Mouse (Mus musculus): ENCODE results near the gene Eif2s2.
"Not testable (repeated sequence)": the region's sequence is repeated elsewhere in the genome, so short reads cannot be mapped to it uniquely, and the experiment has no call there.

Gene Eif2s2

DNA sequence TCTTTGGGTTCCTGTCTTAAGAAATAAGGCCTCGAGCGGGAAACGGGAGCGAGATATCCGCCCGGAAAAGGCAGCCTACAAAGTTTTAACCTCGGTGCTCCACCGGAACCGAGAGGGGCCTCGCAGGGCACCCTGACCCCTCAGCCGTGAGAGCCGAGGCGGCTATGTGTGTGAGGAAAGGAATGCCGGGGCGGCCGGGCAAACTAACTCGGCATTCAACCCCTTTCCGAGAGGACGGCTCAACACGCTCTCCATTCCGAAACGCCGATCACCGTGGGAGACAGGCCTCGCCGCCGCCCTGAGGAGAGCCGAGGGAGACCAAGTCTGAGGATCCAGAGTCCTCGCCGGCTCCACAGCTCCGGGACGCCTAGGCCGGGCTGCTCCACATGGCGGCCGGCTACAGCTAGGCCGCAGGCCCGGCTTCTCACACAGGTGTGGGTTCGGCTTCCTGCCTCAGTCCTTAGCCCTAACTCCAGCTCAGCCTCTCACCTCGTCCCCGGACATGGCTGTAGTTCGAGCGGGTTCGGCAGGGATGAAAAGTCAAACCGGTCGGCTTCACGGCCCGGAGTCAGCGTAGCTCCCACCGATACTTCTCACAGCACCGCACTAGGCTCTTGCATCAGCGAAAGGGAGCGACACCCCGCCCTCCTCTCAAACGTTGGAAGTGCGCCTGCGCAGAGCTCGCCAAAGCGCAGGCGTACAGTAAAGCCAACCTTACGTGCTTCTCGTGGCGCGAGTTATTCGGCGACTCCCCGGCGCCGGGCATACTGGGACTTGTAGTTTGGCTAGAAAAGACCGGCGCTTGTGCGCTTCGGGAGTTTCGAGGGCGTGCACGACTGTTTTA is at the start of gene Eif2s2:
Gene Eif2s2, minus strand, starts transcription at position 735 of the 844 bp plus-strand sequence.
- peak; percentile 99 for DNase-seq (ENCODE audit: low spot score)

- DNase-seq (ENCODE audit: low spot score) = no peak
Observed at GRCm38 (mm10) chr2:154941952-154942351, 49.2 kb upstream of the Eif2s2 start.

- DNase-seq (ENCODE audit: low spot score) = no peak
Observed at GRCm38 (mm10) chr2:154937547-154938390, 45.0 kb upstream of the Eif2s2 start.

DNA sequence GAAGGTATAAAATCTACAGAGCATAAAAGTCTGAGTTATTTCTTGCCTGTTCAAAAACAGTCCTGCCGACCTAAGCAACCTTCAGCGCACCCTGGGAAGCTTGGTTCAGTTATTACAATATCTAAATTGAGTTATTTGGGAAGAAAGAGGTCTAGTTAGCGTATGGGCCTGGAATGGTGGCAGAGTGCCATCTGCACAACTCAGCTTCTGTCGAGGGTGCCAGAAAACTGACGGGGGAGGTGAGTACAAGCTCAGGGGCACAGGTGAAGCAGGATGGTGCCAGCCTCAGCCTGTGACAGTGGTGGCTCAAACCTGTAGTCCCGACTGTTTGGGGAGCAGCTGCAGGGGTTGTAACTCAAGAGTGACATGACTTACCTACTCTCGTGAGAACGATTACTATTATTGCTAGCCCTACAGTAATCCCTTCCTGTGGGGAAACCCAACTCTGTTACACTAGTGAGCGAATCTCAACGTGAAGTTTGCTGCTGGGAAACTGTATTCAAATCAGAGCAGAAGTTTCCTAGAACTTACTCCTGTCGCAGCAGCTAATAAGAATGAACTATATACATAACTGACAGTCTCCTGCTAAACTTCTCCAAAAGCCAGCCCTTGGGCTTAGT is 43.9 kb upstream of the Eif2s2 start:
- DNase-seq (ENCODE audit: low spot score) = no peak

- DNase-seq (ENCODE audit: low spot score) = no peak
Observed at GRCm38 (mm10) chr2:154936106-154936505, 43.4 kb upstream of the Eif2s2 start.

DNA sequence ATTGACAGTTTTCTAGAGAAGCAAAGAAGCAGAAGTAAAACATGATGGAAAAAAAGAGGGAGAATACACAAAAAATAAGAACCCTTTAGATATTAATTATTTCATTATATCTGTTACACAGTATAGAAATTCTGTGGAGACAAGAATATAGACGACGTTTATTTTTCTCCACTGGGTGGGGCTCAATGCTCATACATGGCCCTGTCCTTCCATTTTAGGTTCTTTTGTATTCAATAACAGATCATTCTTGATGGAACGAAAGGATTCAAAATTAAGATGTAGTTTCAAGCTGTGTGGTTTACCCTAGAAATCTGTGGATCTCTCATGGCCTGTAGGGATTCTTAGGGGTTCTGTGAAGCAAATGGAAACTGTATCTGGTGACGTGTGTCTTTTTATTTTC is 41.1 kb upstream of the Eif2s2 start:
- DNase-seq (ENCODE audit: low spot score) = no peak

DNA sequence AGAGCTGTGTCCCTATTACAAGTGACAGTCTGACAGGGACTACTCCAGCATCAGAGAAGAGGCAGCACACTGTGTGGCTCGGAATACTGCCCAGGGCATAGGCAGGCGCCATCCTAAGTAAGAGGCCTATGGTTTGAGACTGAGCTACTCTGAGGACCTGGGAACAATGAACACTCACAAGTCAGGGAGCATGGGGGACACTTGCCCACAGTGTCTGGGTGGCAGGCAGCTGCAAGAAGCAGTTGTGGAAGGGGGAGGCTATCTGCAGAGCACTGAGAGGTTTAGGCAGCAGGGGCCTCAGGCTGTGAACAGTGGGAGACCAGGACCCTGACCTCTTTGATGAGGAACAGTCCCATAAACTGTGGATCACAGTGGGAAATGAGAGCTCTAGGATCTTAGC is 35.6 kb upstream of the Eif2s2 start:
- peak; percentile 12 for DNase-seq (ENCODE audit: low spot score)

DNA sequence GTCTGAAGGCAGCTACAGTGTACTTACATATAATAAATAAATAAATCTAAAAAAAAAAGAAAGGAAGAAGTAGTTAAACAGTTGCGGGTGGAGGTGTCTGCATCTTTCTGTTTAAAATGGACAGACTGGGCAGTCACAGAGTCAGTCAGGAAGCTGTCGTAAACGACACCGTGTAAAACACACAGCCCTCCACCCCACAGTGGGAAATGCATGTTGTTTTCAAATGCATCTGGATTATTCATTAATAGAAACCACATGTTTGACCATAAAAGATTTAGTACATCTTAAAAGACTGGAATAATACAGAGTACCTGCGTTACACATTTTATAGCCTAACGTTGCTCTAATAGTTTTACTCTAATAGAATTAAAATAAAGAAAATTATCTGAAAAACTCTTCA is 34.1 kb upstream of the Eif2s2 start:
- no peak for DNase-seq (ENCODE audit: low spot score)

DNA sequence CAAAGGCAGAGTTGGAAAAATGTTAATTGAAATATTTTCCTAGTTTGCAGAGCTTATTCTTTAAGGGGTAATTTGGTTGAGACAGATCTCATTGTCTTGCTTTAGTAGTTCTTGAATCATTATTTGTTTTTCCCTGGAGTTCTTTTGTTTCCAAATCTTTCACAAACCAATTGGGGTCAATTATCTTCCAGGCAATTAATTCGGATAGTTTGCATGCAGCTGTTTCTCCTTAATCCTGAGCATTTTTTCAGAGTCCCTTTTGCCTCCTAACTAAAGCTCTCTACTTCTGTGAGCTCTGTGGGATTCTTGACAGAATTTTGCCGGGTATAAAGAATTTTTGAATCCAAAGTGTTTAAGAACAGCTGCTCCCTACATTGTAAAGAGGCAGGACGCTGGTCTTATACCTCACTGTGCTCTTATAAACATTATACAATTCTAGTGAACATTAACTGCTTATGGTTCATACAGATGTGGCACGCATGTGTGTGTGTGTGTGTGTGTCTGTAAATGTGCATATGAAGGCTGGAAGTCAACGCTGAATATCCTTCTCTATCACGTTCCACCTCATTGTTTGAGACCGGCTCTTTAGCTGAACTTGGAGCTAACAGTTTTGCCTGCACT is 32.8 kb upstream of the Eif2s2 start:
- DNase-seq (ENCODE audit: low spot score) = no peak

- DNase-seq (ENCODE audit: low spot score) = not testable (repeated sequence)
Observed at GRCm38 (mm10) chr2:154922134-154922533, 29.4 kb upstream of the Eif2s2 start.

GRCm38 (mm10) chr2:154920896-154921295 is 28.2 kb upstream of the Eif2s2 start:
- no peak for DNase-seq (ENCODE audit: low spot score)

DNA sequence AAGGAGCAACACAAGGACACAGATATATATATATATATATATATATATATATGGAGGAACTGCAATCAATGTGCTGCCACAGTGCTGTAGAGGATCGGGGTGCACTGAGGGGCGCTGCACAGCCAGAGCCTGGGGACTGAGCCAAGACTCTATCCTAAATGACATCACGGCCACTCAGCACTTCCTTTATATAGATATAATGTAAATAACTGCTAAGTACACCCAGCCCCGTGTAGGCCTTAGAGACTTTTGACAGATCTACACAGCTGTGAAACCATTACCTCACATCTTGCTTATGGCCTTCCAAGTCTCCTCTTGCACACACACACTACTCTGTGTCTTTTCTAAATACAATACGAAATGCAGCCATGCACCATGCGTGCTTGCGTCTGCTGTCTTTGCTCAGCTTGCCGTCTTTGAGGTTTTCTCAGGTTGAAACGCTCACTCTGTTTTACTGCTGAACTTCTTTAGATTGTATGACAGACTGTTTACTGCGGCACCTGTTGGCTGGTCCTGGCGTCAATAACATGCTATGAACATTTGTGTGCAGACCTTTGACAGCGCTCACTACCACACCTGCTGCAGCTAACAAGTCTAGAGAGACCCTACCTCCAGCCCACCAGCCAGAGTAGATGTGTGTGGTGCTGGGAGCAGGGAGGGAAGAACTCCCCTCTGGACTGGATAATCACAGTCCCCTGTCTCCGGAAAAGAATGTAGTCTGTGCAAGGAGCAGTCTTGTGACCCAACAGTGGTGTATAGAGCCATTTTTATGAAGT is 25.3 kb upstream of the Eif2s2 start:
- no peak for DNase-seq (ENCODE audit: low spot score)

DNA sequence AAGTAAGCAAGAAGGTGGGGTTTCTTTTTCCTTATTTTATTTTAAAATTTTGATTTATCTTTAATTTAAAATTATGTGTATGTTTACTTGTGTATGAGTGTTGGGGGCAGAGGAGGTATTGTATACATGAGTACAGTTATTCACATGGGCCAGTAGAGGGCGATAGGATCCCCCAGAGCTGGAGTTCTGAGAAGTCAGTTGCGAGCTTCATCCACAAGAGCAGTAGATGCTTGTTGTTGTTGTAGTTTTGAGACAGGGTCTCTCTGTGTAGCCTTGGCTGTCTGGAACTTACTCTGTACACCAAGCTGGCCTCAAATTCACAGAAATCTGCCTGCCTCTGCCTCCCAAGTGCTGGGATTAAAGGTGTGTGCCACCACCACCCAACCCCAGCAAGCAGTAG is 23.8 kb upstream of the Eif2s2 start:
- peak; percentile 74 for DNase-seq (ENCODE audit: low spot score)

DNA sequence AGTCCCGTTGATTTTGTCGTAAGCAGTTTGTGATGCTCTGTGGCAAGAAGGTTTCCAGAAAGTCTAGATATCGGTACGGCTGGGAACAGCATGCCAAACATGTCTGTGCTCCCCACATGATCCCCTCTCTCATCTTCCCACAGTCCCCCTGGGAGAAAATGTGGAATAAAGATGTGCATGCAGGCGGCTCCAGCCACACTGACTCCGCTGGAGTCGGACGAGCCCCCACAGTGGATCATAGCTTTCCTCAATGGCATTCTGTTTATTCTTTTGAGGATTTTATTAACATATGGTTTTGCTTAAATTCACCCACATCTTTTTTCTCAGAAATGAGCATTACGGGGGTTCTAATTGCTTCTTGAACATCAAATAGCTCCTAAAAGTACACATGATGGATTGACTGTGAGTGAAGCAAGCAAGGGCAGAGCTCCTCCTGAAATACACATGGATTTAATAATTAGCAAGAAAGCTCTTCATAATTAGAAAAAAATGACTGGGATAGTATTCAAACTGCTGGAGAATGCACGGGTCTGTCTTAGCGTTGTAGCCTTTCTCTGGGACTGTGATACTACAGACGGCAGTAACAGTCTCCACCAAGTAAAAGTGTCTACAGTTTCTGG is 23.3 kb upstream of the Eif2s2 start:
- no peak for DNase-seq (ENCODE audit: low spot score)

DNA sequence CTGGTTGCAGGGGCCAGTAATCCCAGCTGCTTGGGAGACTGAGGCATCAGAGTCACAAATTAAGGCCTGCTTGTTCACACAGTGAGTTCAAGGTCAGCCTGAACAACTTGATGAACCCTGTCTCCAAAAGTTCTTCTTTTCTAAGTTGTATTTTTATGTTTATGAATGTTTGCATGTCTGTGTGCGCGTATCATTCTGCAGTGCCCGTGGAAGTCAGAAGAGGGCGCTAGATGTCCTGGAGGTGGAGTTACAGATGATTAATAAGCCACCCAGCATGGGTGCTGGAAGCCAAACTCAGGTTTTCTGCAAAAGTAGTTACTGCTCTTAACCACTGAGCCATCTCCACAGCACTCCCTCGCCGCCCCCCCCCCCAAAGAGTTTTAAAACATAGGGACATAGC is 17.1 kb upstream of the Eif2s2 start:
- no peak for DNase-seq (ENCODE audit: low spot score)

- not testable (repeated sequence) for DNase-seq (ENCODE audit: low spot score)
Observed at GRCm38 (mm10) chr2:154908223-154908622, 15.5 kb upstream of the Eif2s2 start.

DNA sequence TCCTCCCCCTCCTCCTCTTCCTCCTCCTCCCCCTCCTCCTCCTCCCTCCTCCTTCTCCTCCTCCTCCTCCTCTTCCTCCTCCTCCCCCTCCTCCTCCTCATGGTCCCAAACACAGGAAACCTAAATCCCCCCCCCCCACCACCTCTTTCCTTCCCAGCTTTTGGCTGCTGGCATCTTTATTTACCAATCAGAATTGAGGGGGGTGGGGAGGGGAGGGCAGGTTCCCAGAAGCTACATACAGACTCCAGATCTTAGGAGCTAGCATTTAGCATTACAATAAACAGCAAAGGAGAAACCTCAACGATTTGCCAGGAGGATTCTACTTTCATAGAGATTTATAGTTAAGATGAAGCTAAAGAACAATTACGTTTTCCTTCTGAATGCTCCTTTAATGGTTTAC is 13.1 kb upstream of the Eif2s2 start:
- no peak for DNase-seq (ENCODE audit: low spot score)

DNA sequence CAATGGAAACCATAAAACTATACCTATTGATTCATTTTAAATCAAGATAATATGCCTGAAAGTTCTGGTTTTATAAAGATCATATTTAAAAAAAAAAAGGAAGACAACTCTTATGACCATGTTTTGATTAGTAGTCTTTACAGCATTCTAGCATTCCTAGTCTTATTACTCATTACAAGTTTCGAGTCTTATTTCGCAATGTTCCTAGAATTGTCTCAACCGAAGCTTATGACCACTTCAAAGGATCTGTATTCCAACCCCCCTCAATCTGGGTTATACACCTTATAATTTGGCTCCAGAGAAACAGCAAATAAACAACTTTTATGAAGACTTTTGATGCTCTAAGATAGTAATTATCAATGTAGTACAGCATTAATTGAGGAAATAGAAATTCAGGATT is 9.4 kb upstream of the Eif2s2 start:
- DNase-seq (ENCODE audit: low spot score) = no peak

GRCm38 (mm10) chr2:154899412-154899811 is 6.7 kb upstream of the Eif2s2 start:
- not testable (repeated sequence) for DNase-seq (ENCODE audit: low spot score)

GRCm38 (mm10) chr2:154899004-154899403 is 6.3 kb upstream of the Eif2s2 start:
- DNase-seq (ENCODE audit: low spot score) = not testable (repeated sequence)

- no peak for DNase-seq (ENCODE audit: low spot score)
Observed at GRCm38 (mm10) chr2:154893548-154893947, 813 bp upstream of the Eif2s2 start.
